Mouse (Mus musculus) megakaryocyte, embryonic 14.5 days (primary cell): ENCODE measurements around the gene Tcte2.

ENCODE experiments used
- FLI1 ChIP-seq: IDR thresholded peaks from 2 replicates; pipeline ENCODE4 v1.6.1; 2012; ENCODE audit warnings: low read length, inconsistent platforms, mixed read lengths
- GATA1 ChIP-seq: IDR thresholded peaks from 3 replicates; pipeline ENCODE4 v1.6.1; 2012; ENCODE audit warnings: mixed read lengths, low read length, inconsistent platforms, borderline replicate concordance

GRCm38 (mm10) chr17:13711173-13711572, 50.5 kb downstream of the Tcte2 start:
- TF ChIP-seq FLI1 (no peak), GATA1 (no peak)
